Mouse (Mus musculus) embryonic fibroblast, embryonic 13.5 days (primary cell): ENCODE measurements around the gene Sufu.

ENCODE experiments used
- CTCF ChIP-seq: IDR thresholded peaks from 2 replicates; pipeline ENCODE4 v1.5.1; 2011; ENCODE audit warnings: mild to moderate bottlenecking, control low read depth, low read length, moderate library complexity, borderline replicate concordance; ENCODE audit not compliant: insufficient read depth
- POLR2A ChIP-seq: IDR thresholded peaks from 2 replicates; pipeline ENCODE4 v1.6.1; 2011; ENCODE audit warnings: low read depth, mild to moderate bottlenecking, control low read depth, low read length, moderate library complexity

GRCm38 (mm10) chr19:46482896-46483516 is 86.3 kb downstream of the Sufu start:
- TF ChIP-seq CTCF (no peak), POLR2A (no peak)
